Mouse (Mus musculus) midbrain, postnatal 0 days (tissue): ENCODE measurements around the gene Dnase1l2. TPM values are rescaled to one million over a fixed set of nuclear protein-coding genes. Genes with fewer than 3 reads are reported as not detected.

Source experiments
- ATAC-seq: fragments of 200-750 bp; cut with Nextera tagmentation; 2 replicates; pipeline ENCODE4 v1.8.0; 2017; ENCODE audit warnings: moderate number of reproducible peaks, mild to moderate bottlenecking, moderate TSS enrichment, moderate library complexity; ENCODE audit not compliant: low FRiP score
- DNase-seq: peaks from one replicate; pipeline ENCODE4 v3.0.0-alpha.2; 2015; ENCODE audit warnings: low spot score
- H3K27ac ChIP-seq: fragments of 300-500 bp; sonication (generic); 2 replicates; pipeline ENCODE4 v1.5.1; 2014; ENCODE audit warnings: low read depth, mild to moderate bottlenecking, low read length, mixed read lengths
- H3K27me3 ChIP-seq: fragments of 300-500 bp; sonication (generic); 2 replicates; pipeline ENCODE4 v1.6.1; 2014; ENCODE audit warnings: low read length, control low read depth, mixed read lengths; ENCODE audit not compliant: insufficient read depth
- H3K36me3 ChIP-seq: fragments of 300-500 bp; sonication (generic); 2 replicates; pipeline ENCODE4 v1.6.1; 2014; ENCODE audit warnings: low read length, control low read depth, mixed read lengths; ENCODE audit not compliant: insufficient read depth
- H3K4me1 ChIP-seq: fragments of 300-500 bp; sonication (generic); 2 replicates; pipeline ENCODE4 v1.6.1; 2014; ENCODE audit warnings: mild to moderate bottlenecking, control low read depth, antibody characterized with exemption, low read length, mixed read lengths; ENCODE audit not compliant: insufficient read depth
- H3K4me2 ChIP-seq: fragments of 300-500 bp; sonication (generic); 2 replicates; pipeline ENCODE4 v1.6.1; 2014; ENCODE audit warnings: low read depth, mild to moderate bottlenecking, low read length, mixed read lengths; ENCODE audit not compliant: poor library complexity, severe bottlenecking
- H3K4me3 ChIP-seq: fragments of 300-500 bp; sonication (generic); 2 replicates; pipeline ENCODE4 v1.5.1; 2014; ENCODE audit warnings: low read depth, mild to moderate bottlenecking, low read length, moderate library complexity
- H3K9ac ChIP-seq: fragments of 300-500 bp; sonication (generic); replicated peaks from 2 replicates; pipeline ENCODE4 v1.6.1; 2014; ENCODE audit warnings: mild to moderate bottlenecking, low read length, moderate library complexity, mixed read lengths; ENCODE audit not compliant: poor library complexity, severe bottlenecking
- H3K9me3 ChIP-seq: fragments of 300-500 bp; sonication (generic); 2 replicates; pipeline ENCODE4 v1.6.1; 2016; ENCODE audit warnings: low read length, control low read depth
- CTCF ChIP-seq: IDR thresholded peaks from 2 replicates; pipeline ENCODE4 v1.5.1; 2016; ENCODE audit warnings: antibody characterized with exemption, mild to moderate bottlenecking
- WGBS: fragments of 180-500 bp; shearing (Covaris S2); extraction: QIAGEN DNeasy Blood & Tissue Kit; methylation state at CpG from one replicate; pipeline ENCODE4 v1.1.7; 2014; 5-methylcytosine and 5-hydroxymethylcytosine counted together
- polyA plus RNA-seq: library from polyadenylated mRNA; unstranded; fragments of >200 nt; fragmentation: Nextera tagmentation; extraction: Ambion mirVana; gene quantifications from 2 replicates; pipeline ENCODE4 v1.2.1, GENCODE M21; 2015
- total RNA-seq: library from RNA; depleted of rRNA; stranded (reverse); fragments of >200 nt; gene quantifications from 2 replicates; pipeline ENCODE4 v1.2.3, GENCODE M21; 2014; rRNA removed

Gene Dnase1l2
- total RNA-seq (5.0 and 5.6 TPM in 2 replicates), polyA plus RNA-seq (0.94 and 1.1 TPM in 2 replicates)

DNA sequence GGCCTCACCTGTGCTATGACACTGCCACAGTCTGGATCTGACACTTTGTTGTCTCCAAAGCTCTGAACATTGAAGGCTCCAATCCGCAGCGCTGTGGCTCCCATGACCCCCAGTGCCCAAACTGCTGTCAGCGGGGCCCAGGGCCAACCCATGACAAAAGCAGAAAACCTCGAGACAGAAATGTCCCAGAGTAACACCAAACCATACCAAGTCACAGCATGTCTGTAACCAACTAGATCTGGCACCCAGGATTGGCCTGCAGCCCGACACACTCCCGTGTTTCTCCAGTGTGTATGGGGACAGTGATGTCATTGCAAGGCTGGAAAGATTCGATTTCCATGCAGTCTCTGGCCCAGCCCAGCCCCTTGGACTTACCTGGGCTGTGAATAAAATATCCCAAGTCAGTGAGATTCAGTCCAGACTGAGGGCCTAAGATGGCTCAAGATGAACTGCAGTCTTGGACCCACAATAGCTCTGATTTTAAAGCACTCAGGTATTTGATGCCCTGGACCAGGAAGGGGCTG, at the start of gene Dnase1l2:
TSS of gene Dnase1l2 (minus strand) at position 474 of the 524 bp plus-strand sequence.
- Histone ChIP-seq H3K4me2 (no peak within 1 kb of the TSS), H3K27ac (no peak within 1 kb of the TSS), H3K36me3 (peaks cover 87% of the 10 kb centered on the region), H3K9ac (no peak within 1 kb of the TSS), H3K27me3 (no peaks in the 10 kb centered on the region), H3K4me1 (no peaks in the 10 kb centered on the region), H3K4me3 (no peak within 1 kb of the TSS), H3K9me3 (no peaks in the 10 kb centered on the region)
- DNase-seq = no peak
- WGBS = 84% methylated on average over 7 of the region's 7 CpGs
- no peak for ATAC-seq
- no peak for TF ChIP-seq CTCF

DNA sequence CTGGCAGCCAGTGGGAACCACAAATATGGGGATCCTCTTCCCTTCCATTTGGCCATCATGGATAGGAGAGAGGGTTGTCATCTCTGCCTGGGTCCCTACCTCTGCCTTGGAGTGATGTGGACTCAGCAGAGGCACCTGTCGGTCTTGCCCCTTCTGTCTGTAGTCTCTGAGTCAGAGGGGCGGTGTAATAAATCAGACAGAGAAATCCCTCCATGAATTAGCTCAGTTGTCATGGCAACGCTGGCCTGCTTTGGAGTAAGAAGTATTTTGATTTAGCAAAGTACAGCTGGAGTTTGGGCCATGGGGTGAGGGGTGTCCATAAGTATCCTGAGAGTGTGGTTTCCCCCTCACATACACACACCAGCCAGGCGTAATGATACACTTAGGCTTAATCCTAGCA, 47.5 kb upstream of the Dnase1l2 start:
- peak; percentile 62 for DNase-seq
- no peak for TF ChIP-seq CTCF
- H3K9ac ChIP-seq = peak overlapping the region; percentile 99
- peak overlapping the region; percentile 98 for H3K27ac ChIP-seq
- no peaks in the 10 kb centered on the region for H3K9me3 ChIP-seq
- H3K4me1 ChIP-seq = peaks cover 14% of the 10 kb centered on the region
- no peaks in the 10 kb centered on the region for H3K36me3 ChIP-seq
- 46% methylated on average over 4 of the region's 4 CpGs for WGBS
- peak overlapping the region; percentile 84 for H3K4me2 ChIP-seq
- H3K27me3 ChIP-seq = no peaks in the 10 kb centered on the region
- H3K4me3 ChIP-seq = peak overlapping the region; percentile 93; the same call in 1 of the 2 replicates
- no peak for ATAC-seq

DNA sequence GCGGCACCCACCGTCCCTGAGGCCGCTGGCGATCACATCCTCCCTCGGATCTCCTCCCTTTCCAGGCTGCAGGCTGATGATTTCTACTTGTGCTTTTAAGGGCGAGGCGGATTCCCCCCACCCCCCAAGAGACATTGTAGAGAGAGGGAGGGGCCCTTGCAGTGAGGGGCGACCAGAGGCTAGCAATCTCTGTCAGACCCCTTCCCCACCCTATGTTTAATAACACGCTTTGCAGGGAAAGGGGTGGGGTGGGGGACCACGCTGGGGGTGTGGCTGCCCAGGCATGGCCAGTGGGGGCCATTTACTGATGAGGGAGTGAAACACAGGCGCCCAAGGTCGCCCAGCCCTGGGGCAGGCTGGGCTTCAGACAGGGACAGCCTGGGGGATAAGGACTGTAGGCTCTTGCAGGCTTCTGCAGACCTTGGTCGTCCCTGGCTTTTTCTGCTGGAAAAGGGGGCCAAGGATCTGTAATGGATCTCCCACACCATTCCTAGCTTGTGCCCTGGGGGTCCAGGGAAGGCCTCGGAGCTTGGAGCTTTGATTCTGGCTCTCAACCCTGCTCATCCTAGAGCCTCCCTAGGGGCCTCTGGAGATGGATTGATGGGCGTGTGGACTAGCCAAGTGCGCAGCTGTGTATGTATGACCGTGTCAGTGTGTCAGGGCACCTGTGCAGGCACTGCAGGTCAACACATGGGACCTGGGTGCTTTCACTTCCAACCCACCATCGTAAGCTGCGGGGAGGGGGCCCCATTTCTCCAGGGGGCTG, 46.5 kb upstream of the Dnase1l2 start:
- no peak for TF ChIP-seq CTCF
- peak overlapping the region; percentile 84 for H3K4me2 ChIP-seq
- H3K4me1 ChIP-seq = peaks cover 17% of the 10 kb centered on the region
- H3K9me3 ChIP-seq = no peaks in the 10 kb centered on the region
- ATAC-seq (peak; percentile 42), DNase-seq (peak; percentile 41)
- H3K4me3 ChIP-seq = peak overlapping the region; percentile 93
- no peaks in the 10 kb centered on the region for H3K27me3 ChIP-seq
- H3K36me3 ChIP-seq = no peaks in the 10 kb centered on the region
- H3K9ac ChIP-seq = peak overlapping the region; percentile 99
- WGBS = 12% methylated on average over 19 of the region's 19 CpGs
- peak overlapping the region; percentile 98 for H3K27ac ChIP-seq

DNA sequence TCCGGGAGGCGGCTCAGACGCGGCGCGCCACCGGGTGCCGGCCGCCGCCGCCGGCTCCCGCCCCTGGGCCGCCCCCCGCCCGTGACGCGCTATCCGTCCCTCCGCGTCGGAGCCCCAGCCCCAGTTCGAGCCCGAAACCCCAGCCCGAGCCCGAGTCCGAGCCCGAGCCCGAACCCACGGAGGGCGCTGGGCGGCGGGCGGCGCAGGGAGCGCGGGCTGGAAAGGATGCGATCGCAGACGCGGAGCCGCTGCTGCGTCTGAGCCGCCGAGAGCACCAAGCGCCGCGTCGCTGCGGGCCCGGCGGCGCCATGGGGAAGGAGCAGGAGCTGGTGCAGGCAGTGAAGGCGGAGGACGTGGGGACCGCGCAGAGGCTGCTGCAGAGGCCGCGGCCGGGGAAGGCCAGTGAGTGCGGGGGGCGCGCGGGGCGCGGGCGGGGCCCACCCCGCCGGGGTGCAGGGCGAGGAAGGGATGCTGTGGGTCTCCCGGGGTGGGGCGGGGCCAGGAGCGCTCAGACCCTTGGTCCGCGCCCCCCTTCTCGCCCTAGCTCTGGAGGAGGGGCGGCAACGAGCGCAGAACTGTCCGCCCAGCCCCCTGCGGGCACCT, 45.9 kb upstream of the Dnase1l2 start:
- peak overlapping the region; percentile 98 for H3K27ac ChIP-seq
- peak overlapping the region; percentile 93 for H3K4me3 ChIP-seq
- no peak for TF ChIP-seq CTCF
- H3K36me3 ChIP-seq = no peaks in the 10 kb centered on the region
- H3K4me1 ChIP-seq = peaks cover 17% of the 10 kb centered on the region
- DNase-seq = peak; percentile 63
- H3K27me3 ChIP-seq = no peaks in the 10 kb centered on the region
- ATAC-seq = peak; percentile 83
- H3K4me2 ChIP-seq = peak overlapping the region; percentile 84
- WGBS = under 1% methylated on average over 51 of the region's 81 CpGs
- peak overlapping the region; percentile 99 for H3K9ac ChIP-seq
- no peaks in the 10 kb centered on the region for H3K9me3 ChIP-seq

DNA sequence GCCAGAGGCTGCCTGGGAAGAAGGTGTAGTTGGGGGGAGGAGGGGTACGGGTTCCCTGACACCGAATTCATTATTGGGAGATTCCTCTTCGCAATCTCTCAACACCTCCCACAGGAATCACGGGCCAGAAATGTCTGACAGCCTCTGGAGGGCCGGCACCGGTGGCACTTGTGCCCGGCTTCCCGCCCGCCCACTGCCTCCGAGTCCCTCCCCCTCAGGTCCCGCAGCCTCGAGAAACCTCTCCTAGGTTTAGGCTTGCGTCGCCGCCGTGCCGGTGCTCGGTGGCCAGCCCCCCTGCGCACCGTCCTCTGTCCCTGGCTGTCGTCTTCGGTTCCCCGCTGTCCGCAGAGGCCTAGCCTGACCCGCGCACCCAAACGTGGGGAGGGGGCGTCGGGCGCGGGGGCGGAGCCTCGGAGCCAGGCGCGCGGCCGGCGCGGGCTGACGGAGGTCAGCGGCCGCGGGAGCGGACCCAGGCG, 45.3 kb upstream of the Dnase1l2 start, which contains the start of gene Caskin1:
TSS of gene Caskin1 (plus strand) at position 416 of the 476 bp plus-strand sequence.
- peak within 1 kb of the TSS; percentile 98 for H3K27ac ChIP-seq
- peaks cover 17% of the 10 kb centered on the region for H3K4me1 ChIP-seq
- no peaks in the 10 kb centered on the region for H3K36me3 ChIP-seq
- under 1% methylated on average over 38 of the region's 45 CpGs for WGBS
- H3K4me2 ChIP-seq = peak within 1 kb of the TSS; percentile 84
- H3K9ac ChIP-seq = peak within 1 kb of the TSS; percentile 99
- peak within 1 kb of the TSS; percentile 93 for H3K4me3 ChIP-seq
- no peaks in the 10 kb centered on the region for H3K9me3 ChIP-seq
- ATAC-seq (peak; percentile 69), DNase-seq (peak; percentile 67)
- TF ChIP-seq CTCF = no peak
- H3K27me3 ChIP-seq = no peaks in the 10 kb centered on the region
